Mouse (Mus musculus): ENCODE data around the gene Clpb.

Gene Clpb

GRCm38 (mm10) chr7:101720356-101720755, 56.9 kb downstream of the Clpb start:
- DNase-seq (ENCODE audit: low read depth, low spot score), result peak; percentile 62

GRCm38 (mm10) chr7:101725081-101725480, 61.6 kb downstream of the Clpb start:
- DNase-seq (ENCODE audit: low read depth, low spot score), result no peak

DNA sequence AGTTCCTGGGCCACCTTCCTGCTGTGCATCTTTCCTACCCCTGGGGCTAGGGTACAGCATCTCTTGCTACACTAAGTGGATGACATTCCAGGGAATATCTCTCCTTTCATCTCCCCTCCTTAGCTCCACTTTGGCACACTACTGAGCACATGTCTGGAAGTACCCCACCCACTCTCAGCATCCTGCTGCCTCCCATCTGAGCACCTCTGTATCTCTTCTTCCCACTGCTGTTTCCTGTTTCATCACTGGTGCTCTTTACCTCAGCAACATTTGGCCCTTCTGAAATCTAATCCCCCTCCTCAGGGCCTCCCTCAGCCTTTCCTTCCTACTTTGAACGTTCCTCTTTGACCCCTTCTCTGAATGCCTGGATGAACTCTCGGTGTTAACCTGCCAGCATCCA, 63.5 kb downstream of the Clpb start:
- no peak for DNase-seq (ENCODE audit: low read depth, low spot score)

GRCm38 (mm10) chr7:101732096-101732495, 68.7 kb downstream of the Clpb start:
- no peak for DNase-seq (ENCODE audit: low read depth, low spot score)

GRCm38 (mm10) chr7:101733042-101733441, 69.6 kb downstream of the Clpb start:
- DNase-seq (ENCODE audit: low read depth, low spot score), result no peak

- no peak for DNase-seq (ENCODE audit: low read depth, low spot score)
Measured at GRCm38 (mm10) chr7:101735297-101735696, 71.9 kb downstream of the Clpb start.

- no peak for DNase-seq (ENCODE audit: low read depth, low spot score)
Measured at GRCm38 (mm10) chr7:101737735-101738134, 74.3 kb downstream of the Clpb start.

- DNase-seq (ENCODE audit: low read depth, low spot score), result peak; percentile 82
Measured at GRCm38 (mm10) chr7:101739602-101740001, 76.2 kb downstream of the Clpb start.

- DNase-seq (ENCODE audit: low read depth, low spot score), result no peak
Measured at GRCm38 (mm10) chr7:101743487-101743886, 80.1 kb downstream of the Clpb start.

- DNase-seq (ENCODE audit: low read depth, low spot score), result no peak
Measured at GRCm38 (mm10) chr7:101746559-101747334, 83.3 kb downstream of the Clpb start.

DNA sequence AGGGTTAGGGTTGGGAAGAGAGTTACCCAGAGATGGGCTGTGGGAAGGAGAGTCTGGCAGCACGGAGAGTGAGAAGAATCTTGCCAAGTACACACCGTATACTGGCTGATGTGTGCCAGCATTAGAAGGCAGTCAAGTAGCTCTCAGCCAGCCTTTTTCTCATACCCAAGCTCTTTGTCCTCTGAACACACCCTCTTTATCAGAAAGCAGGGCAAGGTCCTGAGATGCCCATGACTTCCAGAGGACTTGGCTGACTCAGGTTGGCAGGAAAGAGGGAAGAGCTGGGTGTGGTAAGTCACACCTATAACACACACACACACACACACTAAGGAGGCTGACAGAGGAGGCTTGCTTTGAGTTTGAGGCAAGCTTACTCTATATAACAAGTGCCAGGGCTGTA, 86.8 kb downstream of the Clpb start:
- no peak for DNase-seq (ENCODE audit: low read depth, low spot score)

DNA sequence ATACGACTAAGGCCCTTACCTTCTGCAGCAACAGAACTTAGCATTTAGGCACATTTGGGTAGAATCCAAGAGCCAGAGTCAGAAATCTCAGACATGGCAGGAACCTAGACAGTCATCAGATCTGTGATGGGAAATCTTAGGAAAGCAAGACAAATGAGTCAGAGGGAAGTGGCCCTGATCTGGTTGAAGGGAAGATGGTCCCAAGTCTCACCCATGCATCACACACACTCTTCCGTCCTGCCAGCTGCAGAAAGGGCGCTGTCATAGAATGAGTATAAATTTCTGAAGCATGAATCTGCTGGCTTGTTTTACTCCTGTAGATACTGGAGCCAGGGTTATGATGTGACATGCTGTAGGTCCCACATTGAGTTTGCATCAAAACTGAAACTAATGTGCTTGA, 88.9 kb downstream of the Clpb start:
- no peak for DNase-seq (ENCODE audit: low read depth, low spot score)

DNA sequence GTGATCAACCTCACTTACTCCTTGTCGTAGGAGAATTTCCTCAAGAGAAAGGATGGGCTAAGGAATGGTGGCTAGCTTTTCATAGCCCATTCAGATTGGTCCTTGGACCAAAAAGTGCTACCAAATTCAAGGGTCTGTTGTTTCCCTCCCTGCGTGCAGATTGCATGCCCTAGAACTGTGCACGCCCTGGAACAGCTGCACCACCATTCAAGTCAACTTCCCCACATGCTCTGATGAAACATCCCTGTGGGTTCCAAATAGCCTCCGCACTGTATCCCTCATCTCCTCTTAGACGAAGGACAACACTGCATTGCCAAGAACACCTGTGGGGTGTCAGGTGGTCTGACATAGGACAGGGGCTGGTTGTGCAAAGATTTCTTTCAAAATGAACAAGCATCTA, 90.1 kb downstream of the Clpb start:
- DNase-seq (ENCODE audit: low read depth, low spot score), result no peak

GRCm38 (mm10) chr7:101754416-101754815, 91.0 kb downstream of the Clpb start:
- DNase-seq (ENCODE audit: low read depth, low spot score), result no peak

GRCm38 (mm10) chr7:101755301-101755700, 91.9 kb downstream of the Clpb start:
- DNase-seq (ENCODE audit: low read depth, low spot score), result peak; percentile 36

GRCm38 (mm10) chr7:101761899-101762780, 98.7 kb downstream of the Clpb start:
- peak; percentile 75 for DNase-seq (ENCODE audit: low read depth, low spot score)

DNA sequence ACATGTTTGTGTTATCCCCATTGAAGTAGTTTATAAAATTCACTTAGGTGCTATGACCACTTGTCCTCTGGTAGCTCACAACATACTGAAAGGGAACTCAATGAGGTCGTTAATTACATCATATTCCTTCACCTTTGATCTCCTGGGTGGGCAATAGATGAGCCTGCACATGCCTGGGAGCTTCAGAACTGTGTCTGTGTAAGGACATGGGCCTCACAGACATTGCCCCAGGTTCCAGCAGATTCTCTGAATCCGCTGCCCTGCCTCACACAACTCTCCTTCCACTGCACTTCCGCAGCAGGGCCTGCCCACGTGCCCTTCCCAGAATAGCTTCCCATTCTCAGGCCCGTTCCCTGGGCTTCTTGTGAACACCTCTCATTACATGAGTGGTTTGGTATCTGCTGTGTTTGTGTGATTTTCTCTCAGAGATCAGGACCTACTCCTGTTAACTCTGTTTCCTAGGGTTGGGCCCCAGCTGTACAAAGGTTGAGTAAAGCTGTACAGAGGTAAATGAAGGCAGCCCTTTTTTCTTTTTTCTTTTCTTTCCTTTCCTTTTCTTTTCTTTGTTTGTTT, 104.0 kb downstream of the Clpb start:
- peak; percentile 68 for DNase-seq (ENCODE audit: low read depth, low spot score)

GRCm38 (mm10) chr7:101770051-101770450, 106.6 kb downstream of the Clpb start:
- peak; percentile 75 for DNase-seq (ENCODE audit: low read depth, low spot score)

- DNase-seq (ENCODE audit: low read depth, low spot score), result no peak
Measured at GRCm38 (mm10) chr7:101771604-101772003, 108.2 kb downstream of the Clpb start.

- peak; percentile 74 for DNase-seq (ENCODE audit: low read depth, low spot score)
Measured at GRCm38 (mm10) chr7:101772687-101773086, 109.3 kb downstream of the Clpb start.

- no peak for DNase-seq (ENCODE audit: low read depth, low spot score)
Measured at GRCm38 (mm10) chr7:101777053-101777452, 113.6 kb downstream of the Clpb start.

DNA sequence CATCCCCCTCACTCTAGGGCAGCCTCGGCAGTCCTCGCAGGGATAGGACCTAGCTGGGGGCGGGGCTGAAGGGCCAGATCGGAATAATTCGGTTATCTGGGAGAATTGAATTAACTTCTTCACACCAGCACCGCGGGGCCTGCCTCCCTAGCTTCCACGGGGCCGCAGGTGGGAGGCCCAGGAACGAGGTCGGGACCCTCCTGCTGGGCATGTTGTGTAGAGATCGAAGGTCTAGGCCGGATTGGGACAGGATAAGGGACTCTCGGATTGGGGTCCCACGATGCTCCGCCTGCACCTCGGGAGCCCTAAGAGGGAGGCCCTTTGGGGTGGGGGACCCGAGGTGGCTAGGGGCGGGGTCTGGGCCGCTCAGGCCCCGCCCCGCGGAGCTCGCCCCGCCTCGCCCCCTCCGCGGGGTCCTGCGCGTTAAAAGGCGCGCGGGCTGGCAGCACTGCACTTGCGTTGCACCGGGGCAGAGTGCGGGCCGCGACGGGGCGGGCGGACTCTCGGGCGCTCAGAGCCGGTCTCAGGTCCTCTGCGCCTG, 154.5 kb downstream of the Clpb start, which contains the start of gene Phox2a:
Gene Phox2a (plus strand): TSS at position 453 of the 541 bp plus-strand sequence.
- DNase-seq (ENCODE audit: low read depth, low spot score), result no peak

Data from brain, adult 2 months (tissue).